Mouse (Mus musculus) midbrain, embryonic 15.5 days (tissue): ENCODE data around the gene Adamts10. TPM values are rescaled to one million over a fixed set of nuclear protein-coding genes. Genes with fewer than 3 reads are reported as not detected.

Experiments
- ATAC-seq: fragments of 200-750 bp; cut with Nextera tagmentation; replicated peaks from 2 replicates; pipeline ENCODE4 v1.8.0; 2017; ENCODE audit warnings: moderate TSS enrichment
- H3K27ac ChIP-seq: fragments of 300-500 bp; sonication (generic); 2 replicates; pipeline ENCODE4 v1.5.1; 2015; ENCODE audit warnings: mild to moderate bottlenecking, inconsistent platforms
- H3K27me3 ChIP-seq: fragments of 300-500 bp; sonication (generic); replicated peaks from 2 replicates; pipeline ENCODE4 v1.6.1; 2015; ENCODE audit warnings: inconsistent platforms
- H3K36me3 ChIP-seq: fragments of 300-500 bp; sonication (generic); replicated peaks from 2 replicates; pipeline ENCODE4 v1.6.1; 2015; ENCODE audit warnings: inconsistent platforms
- H3K4me1 ChIP-seq: fragments of 300-500 bp; sonication (generic); 2 replicates; pipeline ENCODE4 v1.6.1; 2015; ENCODE audit warnings: inconsistent platforms
- H3K4me2 ChIP-seq: fragments of 300-500 bp; sonication (generic); 2 replicates; pipeline ENCODE4 v1.6.1; 2015; ENCODE audit warnings: inconsistent platforms, mild to moderate bottlenecking, moderate library complexity
- H3K4me3 ChIP-seq: fragments of 300-500 bp; sonication (generic); 2 replicates; pipeline ENCODE4 v1.5.1; 2015; ENCODE audit warnings: mild to moderate bottlenecking, inconsistent platforms
- H3K9ac ChIP-seq: fragments of 300-500 bp; sonication (generic); 2 replicates; pipeline ENCODE4 v1.6.1; 2015; ENCODE audit warnings: mild to moderate bottlenecking, inconsistent platforms
- H3K9me3 ChIP-seq: fragments of 300-500 bp; sonication (generic); 2 replicates; pipeline ENCODE4 v1.6.1; 2016; ENCODE audit warnings: inconsistent platforms
- WGBS: fragments of 180-500 bp; shearing (Covaris S2); methylation state at CpG from one replicate; pipeline ENCODE4 v1.1.7; 2015; ENCODE audit warnings: mixed read lengths; 5-methylcytosine and 5-hydroxymethylcytosine counted together
- polyA plus RNA-seq: library from polyadenylated mRNA; unstranded; fragments of >200 nt; fragmentation: Nextera tagmentation; extraction: Ambion mirVana; gene quantifications from 2 replicates; pipeline ENCODE4 v1.2.1, GENCODE M21; 2015

The Adamts10 gene
- 67.7 and 69.7 TPM in 2 replicates for polyA plus RNA-seq

DNA sequence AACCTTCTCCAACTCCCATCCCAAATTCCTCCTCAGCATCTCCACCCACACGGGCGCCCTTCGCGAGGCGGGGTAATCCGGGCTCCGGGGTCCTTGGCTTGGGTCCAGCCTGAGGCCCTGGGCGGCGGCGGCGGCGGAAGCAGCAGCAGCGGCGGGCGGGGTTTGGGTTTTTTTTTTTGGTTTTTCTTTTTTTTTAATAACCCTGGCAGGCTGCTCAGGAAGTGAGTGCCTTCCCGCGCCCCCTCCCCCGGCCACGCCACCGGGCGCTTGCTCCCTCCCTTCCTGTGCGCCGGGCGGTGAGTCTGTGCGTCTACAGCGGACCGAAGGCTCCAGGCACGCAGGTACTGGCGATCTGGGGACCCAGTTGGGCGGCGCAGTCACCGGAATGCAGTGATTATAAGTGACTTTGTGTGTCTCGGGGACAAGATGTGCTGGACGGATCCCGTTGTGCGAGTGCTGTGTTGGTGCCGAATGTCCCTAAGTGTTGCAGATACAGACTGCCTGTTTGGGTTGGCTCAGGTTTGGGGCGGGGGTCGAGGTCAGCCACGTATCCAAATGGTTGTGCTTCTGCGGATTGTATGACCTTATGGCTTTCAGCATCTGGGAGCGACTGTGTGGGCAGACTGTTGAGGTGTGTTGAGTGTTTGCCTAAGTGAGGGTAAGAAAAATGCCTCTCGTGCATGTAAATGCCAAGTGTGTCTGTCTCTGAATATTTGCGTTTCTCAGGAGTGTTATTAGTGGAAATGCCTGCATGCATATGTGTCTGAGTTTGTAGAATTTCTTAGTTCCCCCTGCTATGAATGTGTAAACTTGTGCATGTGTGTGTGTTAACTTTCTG is at the start of gene Adamts10:
TSS of gene Adamts10 (plus strand) at position 287 of the 838 bp plus-strand sequence.
- no peaks in the 10 kb centered on the region for H3K27me3 ChIP-seq
- no peaks in the 10 kb centered on the region for H3K9me3 ChIP-seq
- peak within 1 kb of the TSS; percentile 57 for H3K4me2 ChIP-seq
- WGBS = under 1% methylated on average over 44 of the region's 44 CpGs
- H3K4me1 ChIP-seq = peaks cover 33% of the 10 kb centered on the region
- H3K36me3 ChIP-seq = 0 out of 2 replicates have a peak, but pooled peaks cover 4% of the 10 kb centered on the region
- peak within 1 kb of the TSS; percentile 78 for H3K4me3 ChIP-seq
- ATAC-seq = peak; percentile 81
- H3K9ac ChIP-seq = peak within 1 kb of the TSS; percentile 77
- peak within 1 kb of the TSS; percentile 80 for H3K27ac ChIP-seq

DNA sequence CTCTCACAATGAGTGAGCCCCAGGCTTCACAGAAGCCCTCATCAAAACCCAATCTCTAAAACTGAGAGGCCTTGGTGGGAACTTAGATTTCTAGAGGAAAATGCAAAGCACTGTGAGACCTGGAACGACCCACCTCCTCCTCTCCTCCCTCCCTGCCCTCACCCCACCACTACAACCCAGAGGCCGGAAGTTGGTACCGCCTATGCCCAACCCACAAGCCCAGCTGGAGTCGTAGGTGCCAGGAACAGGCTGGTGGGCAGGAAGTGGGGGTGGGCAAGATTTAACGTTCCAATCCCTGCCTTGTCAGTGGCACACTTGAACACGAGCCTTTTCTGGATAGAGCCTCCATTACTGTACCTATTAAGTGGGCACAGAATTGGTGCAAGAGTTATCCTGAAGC is 40.0 kb upstream of the Adamts10 start:
- Histone ChIP-seq H3K9ac (no peak overlapping the region), H3K9me3 (no peaks in the 10 kb centered on the region), H3K27me3 (no peaks in the 10 kb centered on the region), H3K36me3 (no peaks in the 10 kb centered on the region), H3K4me2 (no peak overlapping the region), H3K4me3 (no peak overlapping the region), H3K4me1 (no peaks in the 10 kb centered on the region), H3K27ac (no peak overlapping the region)
- WGBS = 47% methylated on average over 6 of the region's 6 CpGs
- ATAC-seq = no peak

DNA sequence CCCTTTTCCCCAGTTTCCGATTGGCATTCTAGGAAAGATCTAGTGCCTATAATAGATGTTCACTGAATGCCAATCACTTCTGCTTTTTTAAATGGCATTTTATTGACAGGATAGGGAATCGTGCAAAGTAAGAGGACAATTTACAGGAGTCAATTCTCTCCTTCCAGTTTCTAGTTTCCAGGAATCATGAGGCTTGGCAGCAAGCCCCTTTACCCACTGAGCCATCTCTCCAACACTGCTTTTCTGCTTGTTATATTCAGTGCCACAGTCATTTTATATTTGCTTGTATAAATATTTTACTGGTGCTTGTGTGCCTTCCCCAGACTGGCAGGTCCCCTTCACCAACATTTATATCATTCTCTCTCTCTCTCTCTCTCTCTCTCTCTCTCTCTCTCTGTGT is 36.8 kb upstream of the Adamts10 start:
- Histone ChIP-seq H3K4me1 (no peaks in the 10 kb centered on the region), H3K4me2 (no peak overlapping the region), H3K36me3 (no peaks in the 10 kb centered on the region), H3K9ac (no peak overlapping the region), H3K4me3 (no peak overlapping the region), H3K27me3 (no peaks in the 10 kb centered on the region), H3K9me3 (no peaks in the 10 kb centered on the region), H3K27ac (no peak overlapping the region)
- 73% methylated on average over 2 of the region's 2 CpGs for WGBS
- ATAC-seq = no peak

DNA sequence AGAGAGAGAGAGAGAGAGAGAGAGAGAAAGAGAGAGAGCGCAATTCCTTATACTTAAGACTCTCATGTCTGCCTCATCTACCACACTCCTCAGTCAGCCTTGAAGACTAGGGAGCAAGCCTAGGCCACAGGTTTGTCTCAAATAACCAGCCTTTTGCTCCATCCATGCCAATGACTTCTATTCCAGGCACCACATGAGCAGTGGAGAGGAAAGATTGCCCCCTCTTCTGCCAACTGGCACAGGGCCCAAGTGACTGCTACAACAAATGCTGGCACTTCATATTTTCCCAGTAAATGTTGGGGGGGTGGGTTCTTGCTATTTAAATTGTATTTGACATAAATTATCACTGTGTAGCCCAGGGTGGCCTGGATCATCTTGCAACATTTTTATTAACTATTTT is 36.4 kb upstream of the Adamts10 start:
- Histone ChIP-seq H3K27me3 (no peaks in the 10 kb centered on the region), H3K27ac (no peak overlapping the region), H3K4me2 (no peak overlapping the region), H3K9ac (no peak overlapping the region), H3K4me1 (no peaks in the 10 kb centered on the region), H3K36me3 (no peaks in the 10 kb centered on the region), H3K9me3 (no peaks in the 10 kb centered on the region), H3K4me3 (no peak overlapping the region)
- WGBS = 88% methylated on average over 1 of the region's 1 CpGs
- ATAC-seq = no peak

DNA sequence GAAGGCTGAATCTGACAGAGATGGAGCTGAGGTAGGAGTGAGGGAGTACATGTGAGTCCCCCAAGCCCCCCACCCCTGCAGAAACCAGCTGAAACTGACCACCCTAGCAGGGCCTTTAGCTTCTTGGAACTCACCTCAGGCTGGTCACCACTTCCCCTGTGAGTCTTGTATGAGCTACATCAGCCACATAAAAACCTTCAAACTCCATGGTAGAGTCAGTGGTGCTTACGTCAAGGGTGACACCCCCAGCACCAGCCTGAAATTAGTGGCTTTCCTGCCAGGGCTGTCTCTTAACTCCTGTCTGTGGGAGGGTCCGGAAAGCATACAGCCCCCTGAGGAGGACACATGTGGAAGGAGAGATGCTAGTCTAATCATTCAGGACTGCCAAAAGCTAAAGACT is 32.6 kb upstream of the Adamts10 start:
- no peak for ATAC-seq
- H3K4me1 ChIP-seq = no peaks in the 10 kb centered on the region
- H3K36me3 ChIP-seq = no peaks in the 10 kb centered on the region
- no peak overlapping the region for H3K9ac ChIP-seq
- H3K9me3 ChIP-seq = no peaks in the 10 kb centered on the region
- no peaks in the 10 kb centered on the region for H3K27me3 ChIP-seq
- no peak overlapping the region for H3K4me3 ChIP-seq
- H3K27ac ChIP-seq = no peak overlapping the region
- H3K4me2 ChIP-seq = no peak overlapping the region
- WGBS = 89% methylated on average over 2 of the region's 2 CpGs

DNA sequence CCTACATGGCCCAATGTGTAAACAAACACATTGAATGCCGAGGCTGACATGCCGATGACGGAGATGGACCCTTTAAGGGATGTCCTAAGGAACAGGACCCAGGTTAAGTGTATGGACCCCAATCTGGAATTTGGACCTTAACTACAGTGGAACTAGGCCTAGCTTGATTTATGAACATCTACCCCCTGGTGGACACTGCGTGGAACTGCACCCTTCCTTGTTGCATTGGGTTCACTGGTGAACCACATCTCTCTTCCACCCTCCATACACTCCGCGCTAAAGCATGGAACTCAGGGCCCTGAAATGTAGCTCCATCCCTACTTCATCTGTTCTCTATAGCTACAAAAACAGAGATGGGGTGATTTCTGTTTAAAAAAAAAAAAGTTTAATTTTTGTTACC is 30.9 kb upstream of the Adamts10 start:
- 64% methylated on average over 6 of the region's 6 CpGs for WGBS
- no peak for ATAC-seq
- H3K9me3 ChIP-seq = no peaks in the 10 kb centered on the region

DNA sequence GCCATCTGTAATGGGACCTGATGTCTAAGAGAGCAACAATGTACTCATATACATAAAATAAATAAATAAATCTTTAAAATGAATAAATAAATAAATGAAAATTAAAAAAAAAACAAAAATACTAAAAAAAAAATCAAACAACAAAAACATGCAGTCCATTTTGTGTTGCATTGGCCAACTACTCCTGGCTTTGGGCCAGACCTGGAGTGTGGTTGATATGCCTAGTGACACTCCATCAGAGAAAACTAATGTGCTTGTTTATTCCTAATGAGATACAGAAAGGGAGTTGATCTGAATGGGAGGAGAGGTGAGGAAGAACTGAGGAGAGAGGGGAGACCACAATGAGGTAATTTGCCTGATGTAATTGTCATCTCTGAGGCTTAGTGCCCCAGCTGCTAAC is 29.4 kb upstream of the Adamts10 start:
- H3K36me3 ChIP-seq = no peaks in the 10 kb centered on the region
- no peak overlapping the region for H3K4me2 ChIP-seq
- H3K9me3 ChIP-seq = no peaks in the 10 kb centered on the region
- no peak for ATAC-seq
- H3K27me3 ChIP-seq = no peaks in the 10 kb centered on the region
- no peak overlapping the region for H3K9ac ChIP-seq
- no peak overlapping the region for H3K27ac ChIP-seq
- H3K4me1 ChIP-seq = no peaks in the 10 kb centered on the region
- no peak overlapping the region for H3K4me3 ChIP-seq

More for the DNA sequence above, 30.9 kb upstream of the Adamts10 start:
- H3K4me2 ChIP-seq = no peak overlapping the region
- H3K4me1 ChIP-seq = no peaks in the 10 kb centered on the region
- H3K27me3 ChIP-seq = no peaks in the 10 kb centered on the region
- no peak overlapping the region for H3K4me3 ChIP-seq
- no peak overlapping the region for H3K27ac ChIP-seq
- H3K9ac ChIP-seq = no peak overlapping the region
- H3K36me3 ChIP-seq = no peaks in the 10 kb centered on the region

DNA sequence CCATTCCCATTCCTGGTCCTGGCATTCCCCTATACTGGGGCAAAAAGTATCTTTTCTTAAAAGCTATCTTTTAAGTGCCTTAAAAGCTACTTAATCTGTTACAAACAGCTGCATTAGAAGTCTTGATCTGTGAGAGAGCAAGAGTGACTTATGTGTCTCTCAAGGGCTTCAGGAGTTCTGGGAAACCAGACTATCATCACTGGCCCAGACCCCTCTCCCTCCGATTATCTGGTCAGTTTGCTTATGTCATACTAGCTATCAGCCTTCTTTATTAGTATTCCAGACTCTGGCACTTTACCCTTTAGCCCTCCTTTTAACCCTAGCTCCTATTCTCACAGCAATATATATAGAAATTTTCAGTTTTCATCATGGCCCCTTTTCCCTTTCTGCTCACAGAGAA is 25.1 kb upstream of the Adamts10 start:
- Histone ChIP-seq H3K9ac (no peak overlapping the region), H3K4me1 (no peaks in the 10 kb centered on the region), H3K27me3 (no peaks in the 10 kb centered on the region), H3K4me2 (no peak overlapping the region), H3K4me3 (no peak overlapping the region), H3K27ac (no peak overlapping the region), H3K36me3 (no peaks in the 10 kb centered on the region), H3K9me3 (no peaks in the 10 kb centered on the region)
- ATAC-seq = no peak
- 76% methylated on average over 1 of the region's 1 CpGs for WGBS

DNA sequence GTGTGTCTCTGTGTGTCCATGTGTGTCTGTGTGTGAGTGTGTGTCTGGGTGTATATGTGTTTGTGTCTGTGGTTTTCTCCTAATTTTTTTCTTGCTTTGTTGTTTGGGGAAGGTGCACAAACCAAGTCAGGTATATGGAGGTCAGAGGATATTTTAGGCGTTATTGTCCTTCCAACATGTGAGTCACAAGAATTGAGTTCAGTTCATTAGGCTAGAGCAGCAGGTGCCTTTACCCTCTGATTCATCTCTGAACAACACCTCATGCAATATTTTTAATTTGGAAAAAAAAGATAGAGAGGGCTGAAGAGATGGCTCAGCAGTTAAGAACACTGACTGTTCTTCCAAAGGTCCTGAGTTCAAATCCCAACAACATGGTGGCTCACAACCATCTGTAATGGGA is 15.6 kb upstream of the Adamts10 start:
- Histone ChIP-seq H3K4me3 (no peak overlapping the region), H3K4me1 (no peaks in the 10 kb centered on the region), H3K4me2 (no peak overlapping the region), H3K9ac (no peak overlapping the region), H3K9me3 (no peaks in the 10 kb centered on the region), H3K27me3 (no peaks in the 10 kb centered on the region), H3K36me3 (no peaks in the 10 kb centered on the region), H3K27ac (no peak overlapping the region)
- 96% methylated on average over 1 of the region's 1 CpGs for WGBS
- ATAC-seq = no peak

DNA sequence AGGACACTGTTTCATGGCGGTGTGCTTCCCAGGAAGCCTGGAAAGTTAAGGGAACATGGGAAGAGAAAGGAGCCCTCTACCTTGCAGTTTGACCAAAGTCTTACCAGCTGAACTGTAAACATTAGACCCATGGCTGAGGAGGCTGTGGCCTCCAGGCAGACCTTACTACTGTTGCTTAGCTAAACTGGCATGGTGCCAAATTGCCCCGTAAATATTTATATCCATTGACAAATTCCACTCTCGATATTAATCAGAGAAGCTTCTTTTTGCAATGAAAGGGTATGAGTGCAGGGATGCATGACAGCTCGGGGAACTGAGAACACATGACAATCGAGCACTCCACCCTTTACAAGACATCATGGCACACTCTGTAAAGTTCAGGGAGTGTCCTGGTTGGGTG is 13.8 kb upstream of the Adamts10 start:
- no peaks in the 10 kb centered on the region for H3K27me3 ChIP-seq
- 77% methylated on average over 5 of the region's 5 CpGs for WGBS
- no peak overlapping the region for H3K9ac ChIP-seq
- no peak overlapping the region for H3K4me2 ChIP-seq
- no peaks in the 10 kb centered on the region for H3K4me1 ChIP-seq
- ATAC-seq = no peak
- H3K4me3 ChIP-seq = no peak overlapping the region
- H3K9me3 ChIP-seq = no peaks in the 10 kb centered on the region
- no peaks in the 10 kb centered on the region for H3K36me3 ChIP-seq
- H3K27ac ChIP-seq = no peak overlapping the region

DNA sequence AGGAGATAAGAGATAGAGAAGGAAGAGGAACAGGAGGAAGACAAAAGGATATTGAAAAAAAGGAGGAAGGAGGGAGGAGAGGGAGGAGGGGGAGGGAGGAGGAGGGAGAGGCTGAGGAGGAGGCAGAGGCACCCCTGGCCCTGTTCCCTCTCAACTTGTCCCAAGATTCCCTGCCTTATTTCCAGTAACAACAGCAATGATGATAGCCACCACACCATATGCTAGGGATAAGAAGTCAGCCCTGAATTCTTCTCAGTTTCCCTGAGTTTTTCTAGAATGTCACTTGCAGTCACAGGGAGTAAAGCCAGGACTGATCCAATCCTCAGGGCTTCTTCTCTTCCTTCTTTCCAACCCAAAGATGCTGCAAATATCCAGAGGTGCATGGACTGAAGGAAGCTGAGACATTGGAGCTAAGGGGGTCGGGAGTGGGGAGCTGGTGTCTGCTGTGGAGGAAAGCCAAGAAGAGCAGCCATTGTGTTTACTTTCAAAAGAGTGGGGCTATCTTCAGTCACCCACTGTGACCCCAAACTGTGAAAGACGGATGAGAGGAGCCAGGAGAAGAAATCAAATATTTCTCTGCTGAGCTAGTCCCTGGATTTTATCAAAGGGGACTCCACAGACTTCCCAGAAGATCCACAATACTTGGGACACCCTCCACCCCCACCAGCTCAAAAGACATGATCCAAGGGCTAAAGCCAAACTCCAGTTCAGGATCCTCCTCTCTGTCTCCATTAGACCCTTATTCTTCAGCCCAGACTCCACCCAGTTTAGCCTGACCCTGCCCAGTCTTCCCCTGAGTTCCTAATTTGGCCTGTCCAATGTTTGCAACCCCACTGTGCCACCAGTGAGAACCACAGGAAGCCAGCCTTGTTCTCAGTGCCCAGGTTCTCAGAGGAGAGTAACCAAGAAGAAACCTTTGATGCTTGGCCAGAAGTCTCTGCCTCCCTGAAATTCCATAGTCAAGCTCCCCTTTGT is 11.3 kb upstream of the Adamts10 start:
- Histone ChIP-seq H3K9ac (no peak overlapping the region), H3K36me3 (no peaks in the 10 kb centered on the region), H3K4me3 (no peak overlapping the region), H3K4me2 (no peak overlapping the region), H3K4me1 (no peaks in the 10 kb centered on the region), H3K27me3 (no peaks in the 10 kb centered on the region), H3K9me3 (no peaks in the 10 kb centered on the region), H3K27ac (no peak overlapping the region)
- 20% methylated on average over 2 of the region's 2 CpGs for WGBS
- ATAC-seq = no peak

DNA sequence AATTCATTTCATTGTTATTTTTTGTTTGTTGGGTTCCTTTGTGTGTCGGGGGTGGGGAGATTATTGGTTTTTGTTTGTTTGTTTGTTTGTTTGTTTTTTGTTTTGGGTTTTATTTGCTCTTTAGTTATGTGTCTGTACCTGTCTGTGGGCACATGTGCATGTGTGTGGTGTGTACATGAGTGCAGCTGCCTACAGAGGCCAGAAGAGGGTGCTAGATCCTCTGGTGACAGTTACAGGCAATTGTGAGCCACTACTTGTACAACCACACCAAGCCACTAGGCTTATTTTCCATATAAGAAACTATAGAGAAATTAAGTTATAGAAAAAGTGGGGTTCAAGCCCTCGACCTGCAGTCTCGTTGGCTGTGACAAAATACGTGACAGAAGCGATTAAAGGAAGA is 10.1 kb upstream of the Adamts10 start:
- WGBS = 87% methylated on average over 5 of the region's 5 CpGs
- H3K36me3 ChIP-seq = no peaks in the 10 kb centered on the region
- no peak for ATAC-seq
- H3K27me3 ChIP-seq = no peaks in the 10 kb centered on the region
- no peak overlapping the region for H3K4me2 ChIP-seq
- H3K9ac ChIP-seq = no peak overlapping the region
- H3K27ac ChIP-seq = no peak overlapping the region
- H3K4me1 ChIP-seq = no peaks in the 10 kb centered on the region
- H3K9me3 ChIP-seq = no peaks in the 10 kb centered on the region
- H3K4me3 ChIP-seq = no peak overlapping the region
